Mouse (Mus musculus): ENCODE data around the gene Ddx49. TPM values are rescaled to one million over a fixed set of nuclear protein-coding genes. Genes with fewer than 3 reads are reported as not detected.
A peak's percentile ranks its signal among the peaks of the same experiment; 100 is the strongest.

Gene Ddx49
- polyA plus RNA-seq, 1 experiment from 2014 or later: 49.7 TPM

DNA sequence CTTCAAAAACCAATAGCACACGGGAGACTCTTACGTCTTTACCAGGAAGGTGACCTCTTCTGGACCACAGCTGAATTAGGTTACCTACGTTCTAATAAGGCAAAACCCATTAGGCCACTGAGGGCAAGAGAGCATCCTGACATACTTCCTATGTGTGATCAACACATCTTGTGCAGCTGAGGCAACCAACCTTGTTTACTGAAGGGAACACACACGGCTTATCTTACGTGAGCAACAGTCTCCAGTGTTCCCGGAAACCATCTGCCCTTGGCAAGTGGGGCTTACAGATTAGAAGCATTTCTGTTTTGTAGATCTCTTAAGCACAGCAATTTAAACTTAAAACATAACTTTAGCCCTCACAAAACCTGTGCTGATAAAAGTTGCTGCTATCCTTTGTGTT is 25.2 kb upstream of the Ddx49 start:
- peaks cover 9% of the 10 kb centered on the region for H3K36me3 ChIP-seq (ENCODE audit: control insufficient read depth, insufficient read depth, low read length)
- H3K4me1 ChIP-seq (ENCODE audit: control insufficient read depth, insufficient read depth, low read length): peaks cover 27% of the 10 kb centered on the region
- H3K4me2 ChIP-seq: no peak overlapping the region
- H3K27me3 ChIP-seq (ENCODE audit: control insufficient read depth, insufficient read depth, low read length): peaks cover 8% of the 10 kb centered on the region
- no peaks in the 10 kb centered on the region for H3K9me3 ChIP-seq (ENCODE audit: control insufficient read depth, low read length)
- 94% methylated on average over 6 of the region's 6 CpGs for WGBS
- H3K27ac ChIP-seq (ENCODE audit: low read depth, low read length): peak overlapping the region; percentile 59
- ATAC-seq (ENCODE audit: low FRiP score) (no peak), DNase-seq (ENCODE audit: low spot score, missing footprints) (no peak)
- H3K4me3 ChIP-seq (ENCODE audit: low read depth, low read length): no peak overlapping the region
- H3K9ac ChIP-seq (ENCODE audit: low read length): no peak overlapping the region

DNA sequence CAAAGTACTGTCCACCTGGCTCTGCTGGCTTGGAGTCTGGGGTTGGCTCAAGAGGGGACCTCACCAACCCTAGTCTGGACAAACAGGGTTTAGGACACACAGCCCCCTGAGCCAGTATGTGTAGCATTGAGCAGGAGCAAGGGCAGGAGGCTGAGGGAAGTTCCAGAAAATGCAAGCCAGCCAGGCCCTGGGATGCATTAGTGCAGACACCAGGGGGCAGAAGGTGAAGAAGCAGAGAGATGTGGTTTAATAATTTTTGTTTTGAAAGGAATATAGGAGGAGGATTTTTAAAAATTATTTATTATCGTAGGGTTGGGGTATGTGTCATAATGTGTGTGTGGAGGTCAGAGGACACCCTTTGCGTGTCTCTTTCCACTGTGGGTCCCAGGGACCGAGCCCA is 21.4 kb upstream of the Ddx49 start:
- Histone ChIP-seq H3K9me3 (ENCODE audit: control insufficient read depth, low read length) (no peaks in the 10 kb centered on the region), H3K9ac (ENCODE audit: low read length) (no peak overlapping the region), H3K4me2 (no peak overlapping the region), H3K36me3 (ENCODE audit: control insufficient read depth, insufficient read depth, low read length) (peaks cover 2% of the 10 kb centered on the region; the same call in 1 of the 2 replicates), H3K4me3 (ENCODE audit: low read depth, low read length) (no peak overlapping the region), H3K4me1 (ENCODE audit: control insufficient read depth, insufficient read depth, low read length) (no peaks in the 10 kb centered on the region), H3K27me3 (ENCODE audit: control insufficient read depth, insufficient read depth, low read length) (no peaks in the 10 kb centered on the region), H3K27ac (ENCODE audit: low read depth, low read length) (no peak overlapping the region)
- no peak for DNase-seq (ENCODE audit: low spot score, missing footprints)
- ATAC-seq (ENCODE audit: low FRiP score): no peak
- 90% methylated on average over 3 of the region's 3 CpGs for WGBS

DNA sequence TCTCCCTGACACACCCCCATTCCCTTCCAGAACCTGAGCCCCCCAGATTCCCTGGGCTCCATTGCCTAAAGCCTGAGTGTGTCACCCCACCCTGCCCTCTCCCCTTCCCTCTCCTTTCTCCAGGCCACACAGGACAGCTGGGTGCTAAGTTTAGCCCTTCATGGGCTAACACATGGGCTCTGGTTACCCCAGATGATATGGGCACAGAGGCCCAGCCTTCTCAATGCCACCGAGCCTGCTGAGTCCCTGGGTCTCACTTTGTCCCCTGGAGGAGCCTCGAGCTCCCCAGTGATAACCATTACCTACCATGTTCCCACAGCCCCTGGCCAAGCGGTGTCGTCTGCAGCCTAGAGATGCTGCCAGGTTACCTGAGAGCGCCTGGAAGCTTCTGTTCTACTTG is 15.6 kb upstream of the Ddx49 start:
- no peaks in the 10 kb centered on the region for H3K9me3 ChIP-seq (ENCODE audit: control insufficient read depth, low read length)
- H3K4me2 ChIP-seq: no peak overlapping the region
- no peak for DNase-seq (ENCODE audit: low spot score, missing footprints)
- H3K9ac ChIP-seq (ENCODE audit: low read length): peak overlapping the region; percentile 41; the same call in 1 of the 2 replicates
- 88% methylated on average over 5 of the region's 5 CpGs for WGBS
- H3K4me3 ChIP-seq (ENCODE audit: low read depth, low read length): no peak overlapping the region
- peaks cover 6% of the 10 kb centered on the region; the same call in 1 of the 2 replicates for H3K36me3 ChIP-seq (ENCODE audit: control insufficient read depth, insufficient read depth, low read length)
- H3K27ac ChIP-seq (ENCODE audit: low read depth, low read length): peak overlapping the region; percentile 12; the same call in 1 of the 2 replicates
- H3K4me1 ChIP-seq (ENCODE audit: control insufficient read depth, insufficient read depth, low read length): peaks cover 30% of the 10 kb centered on the region
- no peaks in the 10 kb centered on the region for H3K27me3 ChIP-seq (ENCODE audit: control insufficient read depth, insufficient read depth, low read length)
- no peak for ATAC-seq (ENCODE audit: low FRiP score)

DNA sequence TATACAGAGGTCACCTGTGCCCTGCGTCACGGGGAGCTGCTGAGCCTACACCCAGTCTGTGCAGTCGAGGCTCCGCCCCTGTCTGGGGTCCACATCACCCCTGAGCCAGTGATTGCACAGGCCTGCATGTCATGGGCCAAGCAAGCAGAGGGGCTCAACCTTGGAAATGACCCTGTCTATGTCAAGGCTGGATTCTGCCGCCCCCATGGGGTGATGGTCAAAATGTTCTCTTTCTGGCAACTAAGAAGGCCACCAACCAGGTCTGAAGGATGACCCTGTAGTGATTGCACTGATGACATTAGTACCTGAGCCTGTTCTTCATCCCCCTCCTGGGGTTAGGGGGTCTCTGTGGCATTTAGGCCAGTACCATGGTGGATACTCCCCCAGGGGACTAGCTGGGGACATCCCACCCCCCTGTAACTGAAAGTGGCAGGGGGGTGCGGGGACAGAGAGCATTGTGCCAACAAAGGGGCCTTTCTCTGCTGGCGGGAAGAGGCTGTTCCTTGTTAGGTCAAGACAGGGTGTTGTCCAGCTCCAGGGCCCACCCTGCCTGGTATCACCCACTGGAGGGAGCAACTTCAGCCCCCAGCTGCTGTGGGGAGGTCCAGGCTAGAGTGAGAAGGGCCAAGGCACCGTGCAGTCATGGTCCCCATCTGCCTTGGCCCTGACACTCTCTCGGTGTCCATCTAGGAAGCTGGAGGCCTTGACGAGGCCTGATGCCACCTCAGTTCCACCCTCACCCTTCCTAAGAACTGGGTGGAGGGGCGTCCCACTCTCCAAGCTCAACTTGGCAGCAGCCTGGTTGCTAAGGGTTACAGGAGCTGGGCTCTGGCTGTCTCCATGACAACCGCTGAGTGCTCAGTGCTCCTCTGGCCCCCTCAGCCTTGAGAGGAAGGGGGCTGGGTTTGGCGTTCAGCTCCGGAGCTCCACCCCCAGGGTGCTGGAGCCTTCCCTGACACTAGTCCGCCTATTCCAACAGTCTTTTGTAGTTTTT is 14.5 kb upstream of the Ddx49 start:
- peak overlapping the region; percentile 68 for H3K9ac ChIP-seq (ENCODE audit: low read length)
- peaks cover 9% of the 10 kb centered on the region; the same call in 1 of the 2 replicates for H3K36me3 ChIP-seq (ENCODE audit: control insufficient read depth, insufficient read depth, low read length)
- DNase-seq (ENCODE audit: low spot score, missing footprints) (peak; percentile 94), ATAC-seq (ENCODE audit: low FRiP score) (peak; percentile 90)
- peak overlapping the region; percentile 71 for H3K4me2 ChIP-seq
- H3K9me3 ChIP-seq (ENCODE audit: control insufficient read depth, low read length): no peaks in the 10 kb centered on the region
- H3K4me3 ChIP-seq (ENCODE audit: low read depth, low read length): peak overlapping the region; percentile 52
- peaks cover 30% of the 10 kb centered on the region for H3K4me1 ChIP-seq (ENCODE audit: control insufficient read depth, insufficient read depth, low read length)
- H3K27ac ChIP-seq (ENCODE audit: low read depth, low read length): peak overlapping the region; percentile 70
- WGBS: 9% methylated on average over 15 of the region's 15 CpGs
- H3K27me3 ChIP-seq (ENCODE audit: control insufficient read depth, insufficient read depth, low read length): no peaks in the 10 kb centered on the region

DNA sequence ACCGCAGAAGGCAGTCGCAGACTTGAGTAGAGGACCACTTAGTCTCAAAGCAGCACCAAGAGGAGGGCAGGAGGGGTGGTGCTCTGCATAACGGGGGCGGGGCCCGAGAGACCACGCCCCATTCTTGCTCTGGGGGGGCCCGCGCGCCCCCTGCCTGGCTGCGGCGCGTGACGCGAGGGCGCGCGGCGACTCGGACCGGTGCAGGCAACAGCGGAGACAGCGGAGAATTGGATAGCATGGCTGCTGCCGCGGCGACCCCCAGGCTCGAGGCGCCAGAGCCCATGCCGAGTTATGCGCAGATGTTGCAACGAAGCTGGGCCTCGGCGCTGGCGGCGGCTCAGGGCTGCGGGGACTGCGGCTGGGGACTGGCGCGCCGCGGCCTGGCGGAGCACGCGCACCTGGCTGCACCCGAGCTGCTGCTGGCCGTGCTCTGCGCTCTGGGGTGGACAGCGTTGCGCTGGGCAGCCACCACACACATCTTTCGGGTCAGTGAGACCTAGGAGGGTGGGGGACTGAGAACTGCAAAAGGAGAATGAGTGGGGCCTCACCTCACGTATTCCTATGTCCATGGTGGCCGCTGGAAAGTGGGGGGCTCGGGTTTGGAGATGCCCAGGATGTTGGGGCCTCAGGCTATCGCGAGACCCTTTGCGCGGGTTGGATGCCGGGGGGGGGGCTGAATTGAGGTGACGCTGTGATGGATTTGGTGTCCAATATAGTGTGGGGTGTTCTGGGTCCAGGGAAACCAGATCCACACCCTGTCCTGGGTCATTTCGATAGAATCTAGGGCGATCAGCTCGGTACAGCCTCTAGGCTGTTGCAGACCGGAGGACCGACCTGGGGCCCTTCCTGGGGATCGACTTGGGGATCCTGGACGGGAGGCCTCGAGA is 13.6 kb upstream of the Ddx49 start, which contains the start of gene Cers1:
Cers1 (plus strand) TSS at position 152 of the 887 bp plus-strand sequence.
- WGBS: 2% methylated on average over 64 of the region's 66 CpGs
- peak within 1 kb of the TSS; percentile 70 for H3K27ac ChIP-seq (ENCODE audit: low read depth, low read length)

DNA sequence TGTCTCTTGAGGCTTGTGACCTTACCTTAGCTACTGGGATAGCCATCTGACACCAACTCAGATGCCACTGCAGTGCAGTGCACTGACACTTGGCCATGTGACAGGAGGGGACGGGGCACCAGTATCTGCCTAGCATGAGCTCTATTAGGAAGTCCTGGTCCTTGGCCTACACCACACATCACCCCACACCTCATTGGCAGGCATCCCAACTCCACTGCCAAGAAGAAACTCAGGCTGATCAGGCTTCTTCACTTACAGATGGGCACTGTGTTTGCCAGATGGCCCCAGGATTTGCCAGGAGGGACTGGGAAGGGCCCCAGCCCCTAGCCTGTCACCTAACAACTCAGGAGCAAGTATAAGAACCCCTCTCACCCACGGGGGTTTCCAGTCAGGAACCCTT is 11.1 kb upstream of the Ddx49 start:
- Histone ChIP-seq H3K9ac (ENCODE audit: low read length) (no peak overlapping the region), H3K36me3 (ENCODE audit: control insufficient read depth, insufficient read depth, low read length) (peaks cover 18% of the 10 kb centered on the region; the same call in 1 of the 2 replicates), H3K4me2 (no peak overlapping the region), H3K4me3 (ENCODE audit: low read depth, low read length) (no peak overlapping the region), H3K27ac (ENCODE audit: low read depth, low read length) (no peak overlapping the region), H3K4me1 (ENCODE audit: control insufficient read depth, insufficient read depth, low read length) (peaks cover 30% of the 10 kb centered on the region), H3K9me3 (ENCODE audit: control insufficient read depth, low read length) (no peaks in the 10 kb centered on the region), H3K27me3 (ENCODE audit: control insufficient read depth, insufficient read depth, low read length) (no peaks in the 10 kb centered on the region)
- 96% methylated on average over 2 of the region's 2 CpGs for WGBS
- ATAC-seq (ENCODE audit: low FRiP score): no peak
- DNase-seq (ENCODE audit: low spot score, missing footprints): no peak

More for the DNA sequence above, 13.6 kb upstream of the Ddx49 start, which contains the start of gene Cers1:
- DNase-seq (ENCODE audit: low spot score, missing footprints) (peak; percentile 96), ATAC-seq (ENCODE audit: low FRiP score) (peak; percentile 60)
- H3K4me1 ChIP-seq (ENCODE audit: control insufficient read depth, insufficient read depth, low read length): peaks cover 30% of the 10 kb centered on the region
- H3K9me3 ChIP-seq (ENCODE audit: control insufficient read depth, low read length): no peaks in the 10 kb centered on the region
- H3K4me3 ChIP-seq (ENCODE audit: low read depth, low read length): peak within 1 kb of the TSS; percentile 52
- peak within 1 kb of the TSS; percentile 71 for H3K4me2 ChIP-seq
- H3K27me3 ChIP-seq (ENCODE audit: control insufficient read depth, insufficient read depth, low read length): no peaks in the 10 kb centered on the region
- peaks cover 11% of the 10 kb centered on the region; the same call in 1 of the 2 replicates for H3K36me3 ChIP-seq (ENCODE audit: control insufficient read depth, insufficient read depth, low read length)
- peak within 1 kb of the TSS; percentile 68 for H3K9ac ChIP-seq (ENCODE audit: low read length)

DNA sequence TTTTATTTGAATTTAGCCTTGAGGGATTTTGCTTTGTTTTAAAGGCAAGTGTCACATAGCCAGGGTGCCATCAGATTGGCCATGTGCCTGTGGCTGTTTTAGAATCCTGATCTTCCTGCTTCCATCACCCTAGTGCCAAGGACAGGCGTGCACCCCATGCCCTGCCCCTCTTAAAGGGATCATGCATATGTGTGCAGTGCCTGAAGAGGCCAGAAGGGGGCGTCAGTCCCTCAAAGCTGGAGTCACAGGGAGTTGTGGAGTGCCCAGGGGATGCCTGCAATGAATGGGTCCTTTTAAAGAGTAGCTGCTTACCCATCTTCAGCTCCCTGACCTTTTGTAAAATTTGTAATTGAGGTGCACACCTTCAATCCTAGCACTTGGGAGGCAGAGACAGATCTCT is 7.0 kb upstream of the Ddx49 start:
- Histone ChIP-seq H3K4me3 (ENCODE audit: low read depth, low read length) (no peak overlapping the region), H3K4me2 (no peak overlapping the region), H3K27ac (ENCODE audit: low read depth, low read length) (no peak overlapping the region), H3K27me3 (ENCODE audit: control insufficient read depth, insufficient read depth, low read length) (no peaks in the 10 kb centered on the region), H3K4me1 (ENCODE audit: control insufficient read depth, insufficient read depth, low read length) (no peaks in the 10 kb centered on the region), H3K9me3 (ENCODE audit: control insufficient read depth, low read length) (no peaks in the 10 kb centered on the region), H3K36me3 (ENCODE audit: control insufficient read depth, insufficient read depth, low read length) (peaks cover 31% of the 10 kb centered on the region), H3K9ac (ENCODE audit: low read length) (no peak overlapping the region)
- DNase-seq (ENCODE audit: low spot score, missing footprints) (peak; percentile 93), ATAC-seq (ENCODE audit: low FRiP score) (no peak)
- WGBS: 37% methylated on average over 2 of the region's 2 CpGs

DNA sequence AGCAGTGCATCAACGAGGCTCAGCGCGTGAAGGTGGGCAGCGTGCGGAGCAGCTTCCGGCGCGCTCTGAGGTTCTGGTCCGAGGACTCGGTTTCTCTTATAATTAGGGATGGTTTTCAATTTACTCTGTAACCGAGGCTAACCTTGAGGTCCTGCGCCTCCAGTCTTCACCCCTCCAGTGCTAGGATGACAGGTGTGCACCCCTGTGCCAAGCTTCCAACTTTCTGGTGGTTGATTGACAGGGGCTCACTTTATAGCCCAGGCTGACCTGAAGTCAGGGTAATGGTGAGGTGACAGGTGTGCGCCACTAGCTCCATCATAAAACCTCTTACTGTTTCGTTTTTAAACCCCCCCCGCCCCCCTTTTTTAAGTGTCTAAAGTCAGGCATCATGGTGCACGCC is 612 bp upstream of the Ddx49 start:
- Histone ChIP-seq H3K36me3 (ENCODE audit: control insufficient read depth, insufficient read depth, low read length) (peaks cover 10% of the 10 kb centered on the region), H3K27ac (ENCODE audit: low read depth, low read length) (no peak overlapping the region), H3K4me2 (peak overlapping the region; percentile 93), H3K9me3 (ENCODE audit: control insufficient read depth, low read length) (no peaks in the 10 kb centered on the region), H3K4me3 (ENCODE audit: low read depth, low read length) (peak overlapping the region; percentile 84), H3K4me1 (ENCODE audit: control insufficient read depth, insufficient read depth, low read length) (peaks cover 15% of the 10 kb centered on the region), H3K9ac (ENCODE audit: low read length) (peak overlapping the region; percentile 80), H3K27me3 (ENCODE audit: control insufficient read depth, insufficient read depth, low read length) (no peaks in the 10 kb centered on the region)
- DNase-seq (ENCODE audit: low spot score, missing footprints) (no peak), ATAC-seq (ENCODE audit: low FRiP score) (peak; percentile 41)
- WGBS: 5% methylated on average over 16 of the region's 16 CpGs
